Mouse (Mus musculus): ENCODE data around the gene Cyp3a11. TPM values are rescaled to one million over a fixed set of nuclear protein-coding genes. Genes with fewer than 3 reads are reported as not detected.

The Cyp3a11 gene
- polyA plus RNA-seq (2021; fragmentation: Nextera tagmentation): not detected in 2 replicates
- long read RNA-seq, experiment 1: 0 reads
- long read RNA-seq, experiment 2: 0 reads

DNA sequence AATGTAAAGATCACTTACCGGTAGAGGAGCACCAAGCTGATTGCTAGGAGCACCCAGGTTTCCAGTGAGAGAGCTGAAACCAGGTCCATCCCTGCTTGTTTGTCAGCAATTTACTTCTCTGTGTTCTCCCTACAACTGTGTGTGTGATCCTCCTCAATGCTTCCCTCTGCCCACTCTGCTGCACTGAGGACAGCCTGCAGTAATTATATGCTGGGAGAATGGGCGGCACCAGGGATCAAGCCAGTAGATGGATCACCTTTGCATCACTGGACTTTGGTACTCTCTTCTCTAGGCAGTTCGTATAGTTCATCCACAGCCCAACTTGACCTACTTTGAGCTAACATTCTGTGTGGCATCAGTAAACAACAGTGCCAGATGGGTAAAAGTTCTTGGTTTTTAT is at the start of gene Cyp3a11:
Gene Cyp3a11, minus strand, starts transcription at position 277 of the 400 bp plus-strand sequence.

GRCm38 (mm10) chr5:145805796-145806195 is 74.0 kb downstream of the Cyp3a11 start, which contains the start of gene Cyp3a44:
TSS of gene Cyp3a44 (minus strand) at chr5:145805874.

Other genes starting within 250 kb of the Cyp3a11 start
- not detected in 2 replicates for gene Cyp3a41a, start 159.8 kb downstream of the Cyp3a11 start, polyA plus RNA-seq (2021; fragmentation: Nextera tagmentation)
- not detected in 2 replicates for gene Cyp3a44, start 74.1 kb downstream of the Cyp3a11 start, polyA plus RNA-seq (2021; fragmentation: Nextera tagmentation)
- gene Cyp3a25, start 129.7 kb upstream of the Cyp3a11 start, polyA plus RNA-seq (2021; fragmentation: Nextera tagmentation): not detected in 2 replicates
- gene Cyp3a59, start 199.3 kb upstream of the Cyp3a11 start, polyA plus RNA-seq (2021; fragmentation: Nextera tagmentation): not detected in 2 replicates